In genomic region chr15:102470605-102471294, GRCm38 (mm10) we compare ENCODE assay signal across 8 mouse cellular contexts. TPM values are rescaled to one million over a fixed set of nuclear protein-coding genes. Genes with fewer than 3 reads are reported as not detected.
DNase-seq lines count a peak whose midpoint lies in the region; ATAC-seq lines count a peak whose summit lies in the region.

No protein-coding gene starts in this region.

- no peaks in the 10 kb centered on the region for H3K9me3 ChIP-seq in intestine, embryonic 14.5 days (ENCODE audit: control insufficient read depth, low read length)
- no peaks in the 10 kb centered on the region for H3K9me3 ChIP-seq in megakaryocyte, embryonic 14.5 days

- H3K9ac ChIP-seq in intestine, embryonic 14.5 days (ENCODE audit: low read length): peak overlapping the region; percentile 97

- peaks cover 11% of the 10 kb centered on the region; the same call in 1 of the 2 replicates for H3K4me1 ChIP-seq in intestine, embryonic 14.5 days (replicated peaks; ENCODE audit: control insufficient read depth, insufficient read depth, low read length)
- H3K4me1 ChIP-seq in megakaryocyte, embryonic 14.5 days: peaks cover 21% of the 10 kb centered on the region

- H3K36me3 ChIP-seq in intestine, embryonic 14.5 days (ENCODE audit: control insufficient read depth, insufficient read depth, low read length): peaks cover 27% of the 10 kb centered on the region
- H3K36me3 ChIP-seq in megakaryocyte, embryonic 14.5 days (replicated peaks; ENCODE audit: low read length): peaks cover 66% of the 10 kb centered on the region

- H3K27ac ChIP-seq in intestine, embryonic 14.5 days (ENCODE audit: low read depth): peak overlapping the region; percentile 98

- DNase-seq in adipocyte (ENCODE audit: low spot score): peak; percentile 83
- peak; percentile 75 for DNase-seq in embryo, embryonic 10 days (ENCODE audit: low spot score)
- peak; percentile 89 for DNase-seq in gastrocnemius, postnatal 14 days
- peak; percentile 95 for DNase-seq in intestine, embryonic 14.5 days (ENCODE audit: low spot score)
- DNase-seq in left cerebral cortex, postnatal 10 days (ENCODE audit: extremely low spot score in 1 of 2, low spot score in 2 of 2): peak; percentile 68 to 94
- DNase-seq in right cerebral cortex, adult 2 months (ENCODE audit: low spot score in 2 of 2): peak; percentile 69 to 77
- DNase-seq in urinary bladder, adult 2 months (ENCODE audit: low spot score): peak; percentile 74

- H3K4me2 ChIP-seq in intestine, embryonic 14.5 days (ENCODE audit: low read length): peak overlapping the region; percentile 85

- WGBS in intestine, embryonic 14.5 days: under 1% methylated on average over 40 of the region's 67 CpGs

- ATAC-seq in intestine, embryonic 14.5 days (replicated peaks; ENCODE audit: low FRiP score, low TSS enrichment, low read depth): peak; percentile 73

- H3K4me3 ChIP-seq in intestine, embryonic 14.5 days (ENCODE audit: low read depth, low read length): peak overlapping the region; percentile 87
- peak overlapping the region; percentile 95 for H3K4me3 ChIP-seq in megakaryocyte, embryonic 14.5 days (replicated peaks)

- H3K27me3 ChIP-seq in intestine, embryonic 14.5 days (replicated peaks; ENCODE audit: control insufficient read depth, insufficient read depth, low read length): no peaks in the 10 kb centered on the region
- H3K27me3 ChIP-seq in megakaryocyte, embryonic 14.5 days (replicated peaks): no peaks in the 10 kb centered on the region

- intact Hi-C loops in gastrocnemius, postnatal 14 days (cut with DNase I; ENCODE audit: low total_unique reads): no loop called here
- intact Hi-C loops in left cerebral cortex, postnatal 10 days (cut with DNase I): loop anchor here (5.0 kb wide), 1 partner anchor 37 kb away; no protein-coding TSS in a partner anchor

RNA-seq across cellular contexts. Expression of gene Pcbp2, which starts 0.4 kb away (rescaled TPM):
- total RNA-seq in gastrocnemius, postnatal 14 days (2021): 100 to 1,000 TPM; 382 to 414 TPM
- 275 and 289 TPM in 2 replicates for polyA plus RNA-seq in intestine, embryonic 14.5 days (2014; fragmentation: Nextera tagmentation; extraction: Ambion mirVana)
- 100 to 1,000 TPM; 457 to 465 TPM for total RNA-seq in left cerebral cortex, postnatal 10 days (2021)
- 254 and 404 TPM in 2 replicates for polyA plus RNA-seq in megakaryocyte, embryonic 14.5 days (2012; ENCODE audit: insufficient read depth, low replicate concordance)
- polyA plus RNA-seq in urinary bladder, adult 2 months (2012; rRNA removed): 328 and 432 TPM in 2 replicates

RNA-seq across cellular contexts. Expression of gene Prr13, which starts 11.9 kb away (rescaled TPM):
- total RNA-seq in gastrocnemius, postnatal 14 days (2021): 10 to 100 TPM; 12.1 to 13.6 TPM
- polyA plus RNA-seq in intestine, embryonic 14.5 days (2014; fragmentation: Nextera tagmentation; extraction: Ambion mirVana): 132 and 141 TPM in 2 replicates
- total RNA-seq in left cerebral cortex, postnatal 10 days (2021): 10 to 100 TPM; 19.1 to 21.6 TPM
- polyA plus RNA-seq in megakaryocyte, embryonic 14.5 days (2012; ENCODE audit: insufficient read depth, low replicate concordance): 978 and 1,945 TPM in 2 replicates
- polyA plus RNA-seq in urinary bladder, adult 2 months (2012; rRNA removed): 145 and 166 TPM in 2 replicates

RNA-seq across cellular contexts. Expression of gene Amhr2, which starts 25.6 kb away (rescaled TPM):
- total RNA-seq in gastrocnemius, postnatal 14 days (2021): 1 to 10 TPM; 4.5 to 5.0 TPM
- polyA plus RNA-seq in intestine, embryonic 14.5 days (2014; fragmentation: Nextera tagmentation; extraction: Ambion mirVana): 0.81 and 0.97 TPM in 2 replicates
- total RNA-seq in left cerebral cortex, postnatal 10 days (2021): under 1 TPM in 1 of 2 experiments, not detected in 1; 0.81 TPM
- polyA plus RNA-seq in megakaryocyte, embryonic 14.5 days (2012; ENCODE audit: insufficient read depth, low replicate concordance): 0.37 TPM in 1 of 2 replicates, not detected in the other
- polyA plus RNA-seq in urinary bladder, adult 2 months (2012; rRNA removed): 0.53 and 0.62 TPM in 2 replicates

RNA-seq across cellular contexts. Expression of gene Gm10337, which starts 32.8 kb away (rescaled TPM):
- not detected for total RNA-seq in gastrocnemius, postnatal 14 days (2021)
- polyA plus RNA-seq in intestine, embryonic 14.5 days (2014; fragmentation: Nextera tagmentation; extraction: Ambion mirVana): 3.4 TPM in 1 of 2 replicates, not detected in the other
- total RNA-seq in left cerebral cortex, postnatal 10 days (2021): not detected
- not detected in 2 replicates for polyA plus RNA-seq in megakaryocyte, embryonic 14.5 days (2012; ENCODE audit: insufficient read depth, low replicate concordance)
- not detected in 2 replicates for polyA plus RNA-seq in urinary bladder, adult 2 months (2012; rRNA removed)

RNA-seq across cellular contexts. Expression of gene Map3k12, which starts 46.1 kb away (rescaled TPM):
- 1 to 10 TPM; 3.1 TPM for total RNA-seq in gastrocnemius, postnatal 14 days (2021)
- 13.5 and 14.9 TPM in 2 replicates for polyA plus RNA-seq in intestine, embryonic 14.5 days (2014; fragmentation: Nextera tagmentation; extraction: Ambion mirVana)
- 10 to 100 TPM; 93.0 to 95.6 TPM for total RNA-seq in left cerebral cortex, postnatal 10 days (2021)
- 2.3 and 5.9 TPM in 2 replicates for polyA plus RNA-seq in megakaryocyte, embryonic 14.5 days (2012; ENCODE audit: insufficient read depth, low replicate concordance)
- polyA plus RNA-seq in urinary bladder, adult 2 months (2012; rRNA removed): 13.1 and 13.7 TPM in 2 replicates

Comparison
In these comparisons a context has a peak if more than half of its experiments do, and no peak if none do; other contexts are left out.
1. Peak in every context shown above with its lines: DNase-seq, ATAC-seq, H3K4me3 ChIP-seq and H3K27ac ChIP-seq.